Mouse (Mus musculus): ENCODE measurements around the gene Rngtt. TPM values are rescaled to one million over a fixed set of nuclear protein-coding genes. Genes with fewer than 3 reads are reported as not detected.
A peak's percentile ranks its signal among the peaks of the same experiment; 100 is the strongest.
"Not testable (repeated sequence)": the region's sequence is repeated elsewhere in the genome, so short reads cannot be mapped to it uniquely, and the experiment has no call there.

Rngtt gene
- polyA plus RNA-seq, 1 experiment from 2014 or later, result 22.6 TPM

DNA sequence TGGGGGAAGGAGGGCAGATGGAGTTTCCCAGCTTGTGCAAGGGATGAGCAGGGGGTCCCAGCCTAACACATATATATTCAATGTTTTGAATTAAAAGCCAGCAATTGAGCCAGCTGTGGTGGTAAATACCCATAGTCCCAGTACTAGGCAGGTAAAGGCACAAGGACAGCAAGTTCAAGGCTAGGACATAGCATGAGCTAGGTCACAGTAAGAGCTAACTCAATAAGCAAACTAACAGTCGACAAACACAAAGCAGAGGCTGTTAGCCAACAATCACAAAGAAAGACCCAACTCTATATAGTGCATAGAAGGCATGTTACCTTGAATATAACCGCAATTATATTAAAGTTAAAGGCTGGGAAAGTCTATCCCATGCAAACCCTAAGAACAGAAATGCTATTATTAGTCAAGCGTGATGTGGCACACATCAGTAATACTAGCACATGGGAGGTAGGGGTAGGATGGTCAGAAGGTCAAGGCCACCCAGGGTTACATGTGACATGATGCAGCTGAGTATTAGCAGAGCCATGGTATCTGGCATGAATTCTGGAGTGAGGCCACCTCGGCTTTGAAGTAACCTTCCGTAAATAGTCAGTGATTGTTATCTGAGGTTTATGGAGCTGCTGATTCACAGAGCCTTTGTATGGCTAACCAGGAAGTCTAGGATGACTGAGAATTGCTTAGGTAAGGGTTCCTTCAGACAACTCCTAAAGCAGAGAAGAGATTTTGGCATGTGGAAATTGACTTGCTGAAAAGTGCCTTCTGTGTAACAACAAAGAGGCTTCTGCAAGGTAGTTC is 25.8 kb upstream of the Rngtt start:
- Histone ChIP-seq H3K9me3 (replicated peaks; ENCODE audit: control insufficient read depth, low read length) (no peaks in the 10 kb centered on the region), H3K4me1 (ENCODE audit: control insufficient read depth, insufficient read depth, low read length) (no peaks in the 10 kb centered on the region), H3K27ac (ENCODE audit: low read length) (no peak overlapping the region), H3K9ac (ENCODE audit: low read length) (no peak overlapping the region), H3K4me3 (replicated peaks; ENCODE audit: low read length) (no peak overlapping the region), H3K27me3 (ENCODE audit: control insufficient read depth, insufficient read depth, low read length) (no peaks in the 10 kb centered on the region), H3K36me3 (ENCODE audit: control insufficient read depth, insufficient read depth, low read length) (no peaks in the 10 kb centered on the region), H3K4me2 (ENCODE audit: low read depth, low read length) (no peak overlapping the region)
- 65% methylated on average over 5 of the region's 5 CpGs for WGBS
- no peak for ATAC-seq (ENCODE audit: insufficient read depth, low FRiP score)

DNA sequence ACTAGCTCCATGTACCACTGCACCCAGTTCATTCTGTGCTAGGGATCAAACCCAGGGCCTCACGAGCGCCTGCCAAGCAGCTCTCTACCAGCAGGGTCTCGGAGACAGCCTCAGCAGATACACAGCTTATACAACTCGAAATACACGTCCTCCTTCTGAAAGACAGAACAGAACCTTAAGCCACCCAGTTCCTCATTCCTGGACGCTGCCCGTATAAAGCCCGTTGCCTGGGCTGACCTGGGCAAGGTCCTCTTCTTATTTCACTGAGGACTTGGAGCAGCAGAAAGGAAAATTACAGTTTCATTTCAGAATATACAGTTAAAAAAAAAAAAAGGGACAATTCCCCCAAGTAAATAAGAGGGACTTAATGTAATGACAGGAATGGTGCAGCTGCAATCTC is 24.7 kb upstream of the Rngtt start:
- Histone ChIP-seq H3K36me3 (ENCODE audit: control insufficient read depth, insufficient read depth, low read length) (no peaks in the 10 kb centered on the region), H3K27ac (ENCODE audit: low read length) (no peak overlapping the region), H3K4me1 (ENCODE audit: control insufficient read depth, insufficient read depth, low read length) (no peaks in the 10 kb centered on the region), H3K9me3 (replicated peaks; ENCODE audit: control insufficient read depth, low read length) (no peaks in the 10 kb centered on the region), H3K27me3 (ENCODE audit: control insufficient read depth, insufficient read depth, low read length) (no peaks in the 10 kb centered on the region), H3K9ac (ENCODE audit: low read length) (no peak overlapping the region), H3K4me2 (ENCODE audit: low read depth, low read length) (no peak overlapping the region), H3K4me3 (replicated peaks; ENCODE audit: low read length) (no peak overlapping the region)
- ATAC-seq (ENCODE audit: insufficient read depth, low FRiP score), result no peak
- WGBS, result 82% methylated on average over 8 of the region's 8 CpGs

DNA sequence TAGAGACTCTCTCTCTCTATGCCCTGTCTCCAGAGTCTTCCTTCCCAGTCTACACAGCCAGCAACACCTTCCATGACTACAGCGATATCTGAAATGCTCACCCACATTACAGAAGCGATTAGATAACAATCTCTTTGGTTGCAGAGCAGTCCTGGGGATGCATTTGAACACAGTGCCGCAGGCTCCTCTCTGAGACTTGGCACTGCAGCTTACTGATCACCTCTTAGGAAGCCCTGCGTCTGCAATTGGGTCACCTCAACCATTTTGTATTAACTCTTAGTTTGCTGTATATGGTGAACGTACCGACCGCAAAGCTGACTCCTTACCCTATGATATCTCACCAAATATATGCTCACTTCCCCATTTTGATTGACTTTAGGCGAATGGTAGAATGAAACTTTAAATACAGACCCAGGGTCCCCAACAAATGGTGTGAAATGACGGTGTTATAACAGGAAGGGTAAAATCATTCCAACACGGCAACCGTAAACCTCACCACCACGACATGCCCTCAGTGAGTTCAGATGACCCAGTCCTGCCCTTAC is 20.9 kb upstream of the Rngtt start:
- no peaks in the 10 kb centered on the region for H3K4me1 ChIP-seq (ENCODE audit: control insufficient read depth, insufficient read depth, low read length)
- peak overlapping the region; percentile 60; the same call in 1 of the 2 replicates for H3K9ac ChIP-seq (ENCODE audit: low read length)
- H3K4me3 ChIP-seq (replicated peaks; ENCODE audit: low read length), result peak overlapping the region; percentile 40
- no peaks in the 10 kb centered on the region for H3K36me3 ChIP-seq (ENCODE audit: control insufficient read depth, insufficient read depth, low read length)
- 0 out of 2 replicates have a peak overlapping the region, but pooled peaks have one; percentile 38 for H3K27ac ChIP-seq (ENCODE audit: low read length)
- H3K4me2 ChIP-seq (ENCODE audit: low read depth, low read length), result peak overlapping the region; percentile 41
- H3K9me3 ChIP-seq (replicated peaks; ENCODE audit: control insufficient read depth, low read length), result no peaks in the 10 kb centered on the region
- 78% methylated on average over 12 of the region's 12 CpGs for WGBS
- ATAC-seq (ENCODE audit: insufficient read depth, low FRiP score), result no peak
- H3K27me3 ChIP-seq (ENCODE audit: control insufficient read depth, insufficient read depth, low read length), result no peaks in the 10 kb centered on the region

GRCm38 (mm10) chr4:33290002-33290401 is 20.1 kb upstream of the Rngtt start, which contains the start of gene Pnrc1:
Gene Pnrc1, minus strand, starts transcription at chr4:33290163.
- ATAC-seq (ENCODE audit: insufficient read depth, low FRiP score), result peak; percentile 92
- no peaks in the 10 kb centered on the region for H3K36me3 ChIP-seq (ENCODE audit: control insufficient read depth, insufficient read depth, low read length)
- WGBS, result 34% methylated on average over 3 of the region's 3 CpGs
- H3K27me3 ChIP-seq (ENCODE audit: control insufficient read depth, insufficient read depth, low read length), result no peaks in the 10 kb centered on the region
- H3K4me1 ChIP-seq (ENCODE audit: control insufficient read depth, insufficient read depth, low read length), result no peaks in the 10 kb centered on the region
- H3K9me3 ChIP-seq (replicated peaks; ENCODE audit: control insufficient read depth, low read length), result no peaks in the 10 kb centered on the region
- H3K4me3 ChIP-seq (replicated peaks; ENCODE audit: low read length), result peak within 1 kb of the TSS; percentile 40
- H3K27ac ChIP-seq (ENCODE audit: low read length), result peak within 1 kb of the TSS; percentile 38
- H3K9ac ChIP-seq (ENCODE audit: low read length), result peak within 1 kb of the TSS; percentile 60; the same call in 1 of the 2 replicates
- H3K4me2 ChIP-seq (ENCODE audit: low read depth, low read length), result peak within 1 kb of the TSS; percentile 41

DNA sequence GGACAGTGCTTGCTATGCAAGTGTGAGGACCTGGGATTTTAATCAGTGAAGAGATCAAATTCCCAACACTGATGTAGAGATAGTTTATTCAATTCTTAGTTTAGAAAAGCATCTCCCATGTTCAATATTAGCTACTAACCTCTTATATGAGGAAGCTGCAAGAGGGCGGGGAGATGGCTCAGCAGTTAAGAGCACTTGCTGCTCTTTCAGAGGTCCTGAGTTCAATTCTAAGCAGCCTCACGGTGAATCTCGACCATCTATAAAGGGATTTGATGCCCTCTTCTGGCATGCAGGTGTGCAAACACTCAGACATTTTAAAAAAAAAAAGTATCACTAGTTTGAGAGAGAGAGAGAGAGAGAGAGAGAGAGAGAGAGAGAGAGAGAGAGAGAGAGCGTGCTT is 19.2 kb upstream of the Rngtt start:
- WGBS, result 44% methylated on average over 4 of the region's 4 CpGs
- H3K4me1 ChIP-seq (ENCODE audit: control insufficient read depth, insufficient read depth, low read length), result no peaks in the 10 kb centered on the region
- no peak overlapping the region for H3K9ac ChIP-seq (ENCODE audit: low read length)
- no peaks in the 10 kb centered on the region for H3K9me3 ChIP-seq (replicated peaks; ENCODE audit: control insufficient read depth, low read length)
- H3K4me3 ChIP-seq (replicated peaks; ENCODE audit: low read length), result no peak overlapping the region
- no peak for ATAC-seq (ENCODE audit: insufficient read depth, low FRiP score)
- H3K36me3 ChIP-seq (ENCODE audit: control insufficient read depth, insufficient read depth, low read length), result no peaks in the 10 kb centered on the region
- no peaks in the 10 kb centered on the region for H3K27me3 ChIP-seq (ENCODE audit: control insufficient read depth, insufficient read depth, low read length)
- H3K4me2 ChIP-seq (ENCODE audit: low read depth, low read length), result no peak overlapping the region
- H3K27ac ChIP-seq (ENCODE audit: low read length), result no peak overlapping the region

DNA sequence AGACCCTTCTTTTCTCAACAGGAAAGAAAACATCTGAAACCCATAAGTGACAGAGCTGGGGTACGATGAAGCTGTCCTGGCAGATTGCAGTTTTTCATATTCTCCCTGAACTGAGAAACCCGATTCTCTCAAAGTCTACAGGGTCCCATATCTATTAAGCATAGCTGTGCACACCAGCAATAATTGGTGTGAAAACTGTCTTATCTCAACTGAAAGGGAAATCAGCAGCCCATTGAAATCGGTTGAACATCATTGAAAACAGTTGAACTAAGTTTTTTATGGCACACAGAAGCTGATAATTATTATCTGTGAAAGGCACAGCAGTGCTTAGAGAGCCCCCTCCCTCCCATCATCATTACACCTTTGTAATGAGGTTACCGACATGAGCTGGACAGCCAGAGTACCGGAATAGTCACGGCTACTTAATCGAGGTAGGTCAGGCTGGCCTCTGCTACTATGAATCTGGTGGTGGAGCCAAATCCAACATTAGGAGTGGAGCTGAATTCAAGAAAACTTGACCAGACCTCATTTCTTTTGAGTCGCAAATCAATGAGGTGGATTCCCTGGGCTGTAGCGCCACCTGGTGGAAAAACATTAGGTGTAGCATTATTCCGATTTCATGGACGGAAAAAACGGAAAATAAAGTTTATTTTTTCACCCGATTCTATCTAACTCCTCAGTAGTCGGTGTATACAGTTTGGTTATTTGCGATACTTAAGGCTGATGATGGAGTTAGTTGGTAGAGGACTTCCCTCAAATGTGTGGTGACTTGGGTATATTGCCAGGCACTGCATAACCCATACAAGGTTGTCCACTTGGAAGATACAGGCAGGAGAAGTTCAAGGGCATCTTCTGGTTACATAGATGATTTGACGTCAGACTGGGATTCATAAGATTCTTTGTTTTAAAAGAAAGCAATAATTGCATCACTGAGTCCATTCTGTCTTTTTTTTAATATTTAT is 17.4 kb upstream of the Rngtt start:
- Histone ChIP-seq H3K4me2 (ENCODE audit: low read depth, low read length) (peak overlapping the region; percentile 38), H3K36me3 (ENCODE audit: control insufficient read depth, insufficient read depth, low read length) (no peaks in the 10 kb centered on the region), H3K4me3 (replicated peaks; ENCODE audit: low read length) (no peak overlapping the region), H3K9ac (ENCODE audit: low read length) (peak overlapping the region; percentile 42; the same call in 1 of the 2 replicates), H3K4me1 (ENCODE audit: control insufficient read depth, insufficient read depth, low read length) (no peaks in the 10 kb centered on the region), H3K9me3 (replicated peaks; ENCODE audit: control insufficient read depth, low read length) (no peaks in the 10 kb centered on the region), H3K27ac (ENCODE audit: low read length) (no peak overlapping the region), H3K27me3 (ENCODE audit: control insufficient read depth, insufficient read depth, low read length) (no peaks in the 10 kb centered on the region)
- no peak for ATAC-seq (ENCODE audit: insufficient read depth, low FRiP score)
- WGBS, result 23% methylated on average over 16 of the region's 16 CpGs

- not testable (repeated sequence) for H3K9me3 ChIP-seq (replicated peaks; ENCODE audit: control insufficient read depth, low read length); H3K27me3 ChIP-seq (ENCODE audit: control insufficient read depth, insufficient read depth, low read length); H3K4me1 ChIP-seq (ENCODE audit: control insufficient read depth, insufficient read depth, low read length); H3K4me2 ChIP-seq (ENCODE audit: low read depth, low read length); H3K9ac ChIP-seq (ENCODE audit: low read length); H3K4me3 ChIP-seq (replicated peaks; ENCODE audit: low read length); H3K27ac ChIP-seq (ENCODE audit: low read length); H3K36me3 ChIP-seq (ENCODE audit: control insufficient read depth, insufficient read depth, low read length); ATAC-seq (ENCODE audit: insufficient read depth, low FRiP score)
- 90% methylated on average over 6 of the region's 6 CpGs for WGBS
These were observed 9.0 kb upstream of the Rngtt start for GRCm38 (mm10) chr4:33300891-33301665.

DNA sequence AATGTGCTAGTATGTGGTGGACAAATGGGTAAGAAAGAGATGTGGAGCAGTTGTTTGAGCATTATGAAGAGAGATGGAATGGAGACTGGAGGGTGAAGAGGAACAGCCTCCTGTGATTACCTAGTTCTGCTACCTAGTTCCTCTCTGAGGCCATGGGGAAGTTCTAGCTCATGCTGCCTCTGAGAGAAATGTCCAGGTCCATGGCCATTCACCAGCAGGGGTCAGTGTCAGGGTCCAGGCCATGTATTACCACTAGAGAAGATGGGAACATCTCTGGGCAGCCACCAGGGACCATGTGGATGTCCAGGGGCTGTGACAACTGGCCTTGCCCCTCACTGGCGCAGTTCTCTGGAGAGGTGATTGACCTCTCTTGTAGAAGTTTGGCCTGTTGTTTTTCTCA is 7.1 kb upstream of the Rngtt start:
- no peak overlapping the region for H3K9ac ChIP-seq (ENCODE audit: low read length)
- H3K27ac ChIP-seq (ENCODE audit: low read length), result no peak overlapping the region
- no peak for ATAC-seq (ENCODE audit: insufficient read depth, low FRiP score)
- no peak overlapping the region for H3K4me3 ChIP-seq (replicated peaks; ENCODE audit: low read length)
- H3K27me3 ChIP-seq (ENCODE audit: control insufficient read depth, insufficient read depth, low read length), result no peaks in the 10 kb centered on the region
- H3K36me3 ChIP-seq (ENCODE audit: control insufficient read depth, insufficient read depth, low read length), result no peaks in the 10 kb centered on the region
- H3K9me3 ChIP-seq (replicated peaks; ENCODE audit: control insufficient read depth, low read length), result no peaks in the 10 kb centered on the region
- WGBS, result 86% methylated on average over 1 of the region's 1 CpGs
- H3K4me1 ChIP-seq (ENCODE audit: control insufficient read depth, insufficient read depth, low read length), result no peaks in the 10 kb centered on the region
- no peak overlapping the region for H3K4me2 ChIP-seq (ENCODE audit: low read depth, low read length)

Measured in stomach, embryonic 16.5 days (tissue).